Mouse (Mus musculus) granulocyte monocyte progenitor cell, adult 5-6 weeks (primary cell): Measurements from ENCODE around the gene Olfr898. TPM values are rescaled to one million over a fixed set of nuclear protein-coding genes. Genes with fewer than 3 reads are reported as not detected.

Experiments used
- ATAC-seq: replicated peaks from 2 replicates; pipeline ENCODE4 v1.8.0; 2016; ENCODE audit warnings: mild to moderate bottlenecking, moderate TSS enrichment, inconsistent platforms; ENCODE audit not compliant: poor library complexity, severe bottlenecking
- total RNA-seq, 2 experiments: library from RNA; stranded (forward) in 1 of 2; stranded (reverse) in 1 of 2; fragments of 200-712, 200-1000 nt in 1 of 2; fragments of >200 nt in 1 of 2; fragmentation: Nextera tagmentation in 1 of 2; gene quantifications; 2 replicates each; pipeline ENCODE4 v1.2.3; 2014 to 2017

Gene Olfr898
- total RNA-seq (2014; fragmentation: Nextera tagmentation) (not detected in 2 replicates), total RNA-seq (2017) (not detected in 2 replicates)

DNA sequence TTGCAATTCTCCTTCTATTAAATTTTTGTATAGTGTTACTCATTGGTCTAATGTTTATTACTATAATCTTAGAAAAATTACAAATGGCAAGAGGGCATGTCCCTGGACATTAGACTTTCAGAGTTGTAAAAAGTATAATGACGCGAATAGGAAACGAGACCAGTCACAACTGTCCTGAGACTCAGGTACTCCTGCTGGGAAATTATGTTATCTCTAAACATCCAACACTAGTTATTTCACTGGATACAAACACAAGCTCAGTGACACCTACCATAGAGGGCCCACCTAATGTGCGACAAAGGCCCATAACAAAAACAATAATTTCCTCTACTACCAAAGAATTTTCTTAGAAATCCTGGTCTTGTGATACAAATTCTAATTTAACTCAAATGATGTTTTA lies at the start of gene Olfr898:
TSS of gene Olfr898 (plus strand) at position 301 of the 400 bp plus-strand sequence.
- ATAC-seq = no peak

- no peak for ATAC-seq
Measured at GRCm38 (mm10) chr9:38328760-38329159, 19.5 kb upstream of the Olfr898 start, which contains the start of gene Olfr25. Gene Olfr25 (plus strand): TSS chr9:38329060.

- ATAC-seq = no peak
Measured at GRCm38 (mm10) chr9:38366596-38366995, 18.4 kb downstream of the Olfr898 start, which contains the start of gene Olfr250. Gene Olfr250 (plus strand): TSS chr9:38366896.

- no peak for ATAC-seq
Measured at GRCm38 (mm10) chr9:38376786-38377185, 28.6 kb downstream of the Olfr898 start, which contains the start of gene Olfr251. Gene Olfr251 (plus strand): TSS chr9:38377086.

- no peak for ATAC-seq
Measured at GRCm38 (mm10) chr9:38401398-38401797, 53.2 kb downstream of the Olfr898 start, which contains the start of gene Olfr147. Gene Olfr147 (plus strand): TSS chr9:38401698.

Other genes with a start within 250 kb of the Olfr898 start
- gene Olfr888, start 240.3 kb upstream of the Olfr898 start, total RNA-seq (2014; fragmentation: Nextera tagmentation) = not detected in 2 replicates
- not detected in 2 replicates for gene Olfr888, start 240.3 kb upstream of the Olfr898 start, total RNA-seq (2017)
- gene Olfr889, start 233.2 kb upstream of the Olfr898 start, total RNA-seq (2014; fragmentation: Nextera tagmentation) = not detected in 2 replicates
- gene Olfr889, start 233.2 kb upstream of the Olfr898 start, total RNA-seq (2017) = not detected in 2 replicates
- not detected in 2 replicates for gene Olfr890, start 205.9 kb upstream of the Olfr898 start, total RNA-seq (2014; fragmentation: Nextera tagmentation)
- not detected in 2 replicates for gene Olfr890, start 205.9 kb upstream of the Olfr898 start, total RNA-seq (2017)
- gene Olfr891, start 167.6 kb upstream of the Olfr898 start, total RNA-seq (2014; fragmentation: Nextera tagmentation) = not detected in 2 replicates
- gene Olfr891, start 167.6 kb upstream of the Olfr898 start, total RNA-seq (2017) = not detected in 2 replicates
- gene Olfr893, start 140.0 kb upstream of the Olfr898 start, total RNA-seq (2014; fragmentation: Nextera tagmentation) = not detected in 2 replicates
- gene Olfr893, start 140.0 kb upstream of the Olfr898 start, total RNA-seq (2017) = not detected in 2 replicates
- not detected in 2 replicates for gene Olfr894, start 130.4 kb upstream of the Olfr898 start, total RNA-seq (2014; fragmentation: Nextera tagmentation)
- not detected in 2 replicates for gene Olfr894, start 130.4 kb upstream of the Olfr898 start, total RNA-seq (2017)
- not detected in 2 replicates for gene Olfr143, start 95.6 kb upstream of the Olfr898 start, total RNA-seq (2014; fragmentation: Nextera tagmentation)
- gene Olfr143, start 95.6 kb upstream of the Olfr898 start, total RNA-seq (2017) = not detected in 2 replicates
- gene Olfr895, start 80.6 kb upstream of the Olfr898 start, total RNA-seq (2014; fragmentation: Nextera tagmentation) = not detected in 2 replicates
- gene Olfr895, start 80.6 kb upstream of the Olfr898 start, total RNA-seq (2017) = not detected in 2 replicates
- not detected in 2 replicates for gene Olfr896-ps1, start 57.3 kb upstream of the Olfr898 start, total RNA-seq (2014; fragmentation: Nextera tagmentation)
- gene Olfr896-ps1, start 57.3 kb upstream of the Olfr898 start, total RNA-seq (2017) = not detected in 2 replicates
- gene Olfr25, start 19.4 kb upstream of the Olfr898 start, total RNA-seq (2014; fragmentation: Nextera tagmentation) = not detected in 2 replicates
- not detected in 2 replicates for gene Olfr25, start 19.4 kb upstream of the Olfr898 start, total RNA-seq (2017)
- gene Olfr250, start 18.5 kb downstream of the Olfr898 start, total RNA-seq (2014; fragmentation: Nextera tagmentation) = not detected in 2 replicates
- gene Olfr250, start 18.5 kb downstream of the Olfr898 start, total RNA-seq (2017) = not detected in 2 replicates
- gene Olfr251, start 28.7 kb downstream of the Olfr898 start, total RNA-seq (2014; fragmentation: Nextera tagmentation) = not detected in 2 replicates
- not detected in 2 replicates for gene Olfr251, start 28.7 kb downstream of the Olfr898 start, total RNA-seq (2017)
- gene Olfr147, start 53.3 kb downstream of the Olfr898 start, total RNA-seq (2014; fragmentation: Nextera tagmentation) = not detected in 2 replicates
- gene Olfr147, start 53.3 kb downstream of the Olfr898 start, total RNA-seq (2017) = not detected in 2 replicates
- gene Olfr901, start 81.0 kb downstream of the Olfr898 start, total RNA-seq (2014; fragmentation: Nextera tagmentation) = not detected in 2 replicates
- gene Olfr901, start 81.0 kb downstream of the Olfr898 start, total RNA-seq (2017) = not detected in 2 replicates
- gene Olfr902, start 99.2 kb downstream of the Olfr898 start, total RNA-seq (2014; fragmentation: Nextera tagmentation) = not detected in 2 replicates
- gene Olfr902, start 99.2 kb downstream of the Olfr898 start, total RNA-seq (2017) = not detected in 2 replicates
- gene Olfr904, start 114.7 kb downstream of the Olfr898 start, total RNA-seq (2014; fragmentation: Nextera tagmentation) = not detected in 2 replicates
- gene Olfr904, start 114.7 kb downstream of the Olfr898 start, total RNA-seq (2017) = not detected in 2 replicates
- not detected in 2 replicates for gene Olfr905, start 122.7 kb downstream of the Olfr898 start, total RNA-seq (2014; fragmentation: Nextera tagmentation)
- gene Olfr905, start 122.7 kb downstream of the Olfr898 start, total RNA-seq (2017) = not detected in 2 replicates
- not detected in 2 replicates for gene Olfr906, start 138.7 kb downstream of the Olfr898 start, total RNA-seq (2014; fragmentation: Nextera tagmentation)
- gene Olfr906, start 138.7 kb downstream of the Olfr898 start, total RNA-seq (2017) = not detected in 2 replicates
- gene Olfr907, start 147.4 kb downstream of the Olfr898 start, total RNA-seq (2014; fragmentation: Nextera tagmentation) = not detected in 2 replicates
- gene Olfr907, start 147.4 kb downstream of the Olfr898 start, total RNA-seq (2017) = not detected in 2 replicates
- gene Olfr911-ps1, start 173.2 kb downstream of the Olfr898 start, total RNA-seq (2014; fragmentation: Nextera tagmentation) = not detected in 2 replicates
- not detected in 2 replicates for gene Olfr911-ps1, start 173.2 kb downstream of the Olfr898 start, total RNA-seq (2017)
- not detected in 2 replicates for gene Olfr910, start 189.4 kb downstream of the Olfr898 start, total RNA-seq (2014; fragmentation: Nextera tagmentation)
- gene Olfr910, start 189.4 kb downstream of the Olfr898 start, total RNA-seq (2017) = not detected in 2 replicates
- not detected in 2 replicates for gene Olfr912, start 231.8 kb downstream of the Olfr898 start, total RNA-seq (2014; fragmentation: Nextera tagmentation)
- not detected in 2 replicates for gene Olfr912, start 231.8 kb downstream of the Olfr898 start, total RNA-seq (2017)
- not detected in 2 replicates for gene Olfr913, start 244.3 kb downstream of the Olfr898 start, total RNA-seq (2014; fragmentation: Nextera tagmentation)
- gene Olfr913, start 244.3 kb downstream of the Olfr898 start, total RNA-seq (2017) = not detected in 2 replicates